Comparison of ENCODE assay signal across 34 mouse cellular contexts in genomic region chr6:119509437-119510037, GRCm38 (mm10). TPM values are rescaled to one million over a fixed set of nuclear protein-coding genes. Genes with fewer than 3 reads are reported as not detected.
DNase-seq lines count a peak whose midpoint lies in the region; ATAC-seq and TF ChIP-seq lines count a peak whose summit lies in the region.
"Had no signal": no experiment of that assay in that cellular context is flagged by ENCODE, and none has a peak within 500 bp of the region (broad histone marks: within the 10 kb centered on the region; RNA-seq: fewer than 3 reads in every experiment).

No protein-coding gene starts in this region.

- intact Hi-C loops in heart, adult 2 months (cut with DNase I) = no loop called here
- intact Hi-C loops in heart, postnatal 14 days (cut with DNase I) = no loop called here
- intact Hi-C loops in heart, postnatal 25 days (cut with DNase I) = no loop called here

- TF ChIP-seq POLR2A in heart, adult 2 months (IDR thresholded peaks at IDR 0.05; ENCODE audit: insufficient read depth, low read depth, low read length) = no peak

- no peak overlapping the region for H3K4me2 ChIP-seq in heart, embryonic 16.5 days (ENCODE audit: low read depth, low read length)
- H3K4me2 ChIP-seq: embryonic facial prominence, embryonic 13.5 days; hindbrain, embryonic 15.5 days; intestine, embryonic 15.5 days; limb, embryonic 13.5 days; liver, embryonic 12.5 days had no signal

- H3K27ac ChIP-seq in heart, adult 2 months = peak overlapping the region; percentile 45
- H3K27ac ChIP-seq in heart, embryonic 16.5 days (ENCODE audit: low read length) = peak overlapping the region; percentile 85
- H3K27ac ChIP-seq: embryonic facial prominence, embryonic 13.5 days; hindbrain, embryonic 15.5 days; intestine, embryonic 15.5 days; layer of hippocampus, adult 2 months; limb, embryonic 13.5 days; liver, embryonic 12.5 days; midbrain, embryonic 10.5 days had no signal

- 74% methylated on average over 13 of the region's 13 CpGs for WGBS in heart, adult 2 months
- 86% methylated on average over 13 of the region's 13 CpGs for WGBS in heart, embryonic 16.5 days

- no peaks in the 10 kb centered on the region for H3K27me3 ChIP-seq in heart, adult 2 months (ENCODE audit: control insufficient read depth, insufficient read depth, low read length)
- H3K27me3 ChIP-seq in heart, embryonic 16.5 days (ENCODE audit: control insufficient read depth, insufficient read depth, low read length) = no peaks in the 10 kb centered on the region
- H3K27me3 ChIP-seq: CH12.LX; embryonic facial prominence, embryonic 13.5 days; hindbrain, embryonic 15.5 days; intestine, embryonic 15.5 days; limb, embryonic 13.5 days; liver, embryonic 12.5 days; Patski had no signal

- H3K36me3 ChIP-seq in heart, adult 2 months (ENCODE audit: control insufficient read depth, insufficient read depth, low read length) = no peaks in the 10 kb centered on the region
- H3K36me3 ChIP-seq in heart, embryonic 16.5 days (ENCODE audit: control insufficient read depth, insufficient read depth) = no peaks in the 10 kb centered on the region
- H3K36me3 ChIP-seq: embryonic facial prominence, embryonic 13.5 days; G1E; hindbrain, embryonic 15.5 days; intestine, embryonic 15.5 days; limb, embryonic 13.5 days; liver, embryonic 12.5 days had no signal

- TF ChIP-seq EP300 in heart, adult 2 months (IDR thresholded peaks at IDR 0.05; ENCODE audit: insufficient read depth, low read depth, low read length) = no peak

- H3K4me3 ChIP-seq in heart, adult 2 months = no peak overlapping the region
- no peak overlapping the region for H3K4me3 ChIP-seq in heart, embryonic 16.5 days (ENCODE audit: low read length)
- H3K4me3 ChIP-seq: embryonic facial prominence, embryonic 13.5 days; erythroblast, embryonic 14.5 days; hindbrain, embryonic 15.5 days; intestine, embryonic 15.5 days; layer of hippocampus, adult 2 months; limb, embryonic 13.5 days; liver, embryonic 12.5 days; midbrain, embryonic 10.5 days; myocyte had no signal

- no peak overlapping the region for H3K9ac ChIP-seq in heart, adult 2 months (ENCODE audit: low read depth, low read length)
- no peak overlapping the region for H3K9ac ChIP-seq in heart, embryonic 16.5 days (ENCODE audit: low read length)
- H3K9ac ChIP-seq: embryonic facial prominence, embryonic 13.5 days; hindbrain, embryonic 15.5 days; intestine, embryonic 15.5 days; limb, embryonic 13.5 days; liver, embryonic 12.5 days had no signal

- no peak for ATAC-seq in heart, embryonic 16.5 days (replicated peaks; ENCODE audit: extremely low read depth, insufficient read depth, low FRiP score)
- ATAC-seq in inflammation-experienced regulatory T-cells, adult 6 months = peak; percentile 32
- ATAC-seq: forebrain, embryonic 14.5 days; intestine, embryonic 15.5 days; liver, embryonic 12.5 days; midbrain, embryonic 16.5 days had no signal

- peaks cover 3% of the 10 kb centered on the region; the same call in 1 of the 2 replicates for H3K4me1 ChIP-seq in heart, adult 2 months (ENCODE audit: control insufficient read depth, insufficient read depth, low read length)
- peaks cover 19% of the 10 kb centered on the region for H3K4me1 ChIP-seq in heart, embryonic 16.5 days (ENCODE audit: control insufficient read depth, insufficient read depth, low read length)
- H3K4me1 ChIP-seq: intestine, embryonic 15.5 days; liver, embryonic 12.5 days had no signal

- DNase-seq in heart, adult 2 months = no peak
- DNase-seq in heart, postnatal 14 days = no peak
- DNase-seq in heart, postnatal 25 days (ENCODE audit: low spot score) = no peak
- peak; percentile 45 for DNase-seq in T-cell, adult 2 months (ENCODE audit: low spot score)
- DNase-seq in cerebellum, adult 11-12 months = no peak
- DNase-seq: adrenal gland, adult 2 months; cerebellum, adult 8-10 months; cerebellum, postnatal 36 days; embryo, embryonic 11 days; gastrocnemius, postnatal 36 days; kidney, adult 8-10 months; kidney, postnatal 25 days; layer of hippocampus, postnatal 36 days; lung, adult 18-20 months; lung, postnatal 10 days; right cerebral cortex, adult 18-20 months; right cerebral cortex, postnatal 4 days had no signal

- no peaks in the 10 kb centered on the region for H3K9me3 ChIP-seq in heart, embryonic 16.5 days (replicated peaks; ENCODE audit: control insufficient read depth, low read length)
- H3K9me3 ChIP-seq: embryonic facial prominence, embryonic 13.5 days; G1E; hindbrain, embryonic 15.5 days; intestine, embryonic 15.5 days; limb, embryonic 13.5 days; liver, embryonic 12.5 days; midbrain, embryonic 10.5 days had no signal

- no peak for TF ChIP-seq CTCF in heart, adult 2 months (IDR thresholded peaks at IDR 0.05)

- no peaks in the 10 kb centered on the region for H3K79me2 ChIP-seq in heart, adult 2 months (replicated peaks; ENCODE audit: control insufficient read depth, insufficient read depth, low read length)

RNA-seq across cellular contexts. Expression of gene Fbxl14, which starts 30.1 kb away (rescaled TPM):
- 10 to 100 TPM; 16.0 to 16.6 TPM for total RNA-seq in heart, adult 2 months (2021)
- polyA plus RNA-seq in heart, adult 2 months (2012; rRNA removed) = 19.7 and 20.3 TPM in 2 replicates
- total RNA-seq in heart, postnatal 14 days (2021) = 10 to 100 TPM; 15.4 to 16.5 TPM
- polyA plus RNA-seq in heart, embryonic 16.5 days (2015; fragmentation: Nextera tagmentation; extraction: Ambion mirVana) = 3.3 and 4.3 TPM in 2 replicates
- total RNA-seq in heart, postnatal 25 days (2021) = 10 to 100 TPM; 15.4 to 15.6 TPM
- 10 to 100 TPM; 13.8 to 15.1 (median 14.3) TPM for polyA plus RNA-seq in inflammation-experienced regulatory T-cells, adult 6 months (2017; shearing (Covaris generic))

RNA-seq across cellular contexts. Expression of gene Wnt5b, which starts 34.6 kb away (rescaled TPM):
- 1 to 10 TPM; 2.4 to 3.0 TPM for total RNA-seq in heart, adult 2 months (2021)
- 2.5 and 2.9 TPM in 2 replicates for polyA plus RNA-seq in heart, adult 2 months (2012; rRNA removed)
- 1 to 10 TPM; 4.7 to 4.9 TPM for total RNA-seq in heart, postnatal 14 days (2021)
- polyA plus RNA-seq in heart, embryonic 16.5 days (2015; fragmentation: Nextera tagmentation; extraction: Ambion mirVana) = 5.1 and 5.6 TPM in 2 replicates
- 1 to 10 TPM; 3.1 to 3.6 TPM for total RNA-seq in heart, postnatal 25 days (2021)
- under 1 TPM in 1 of 3 experiments, not detected in 2; 0.16 TPM for polyA plus RNA-seq in inflammation-experienced regulatory T-cells, adult 6 months (2017; shearing (Covaris generic))
- total RNA-seq: G1E; hematopoietic stem cell, adult 5-6 weeks had no signal
- polyA plus RNA-seq: erythroblast, embryonic 14.5 days had no signal
